Mouse (Mus musculus) liver, embryonic 11.5 days (tissue): ENCODE results near the gene Mctp1. TPM values are rescaled to one million over a fixed set of nuclear protein-coding genes. Genes with fewer than 3 reads are reported as not detected.
"Not testable (repeated sequence)": the region's sequence is repeated elsewhere in the genome, so short reads cannot be mapped to it uniquely, and the experiment has no call there.

Experiments
- ATAC-seq: fragments of 200-750 bp; cut with Nextera tagmentation; replicated peaks from 2 replicates; pipeline ENCODE4 v1.8.0; 2017; ENCODE audit warnings: moderate number of reproducible peaks, mild to moderate bottlenecking, moderate TSS enrichment, moderate library complexity; ENCODE audit not compliant: low FRiP score
- DNase-seq: peaks from one replicate; pipeline ENCODE4 v3.0.0-alpha.2; 2017; ENCODE audit warnings: low spot score
- H3K27ac ChIP-seq: fragments of 300-500 bp; sonication (generic); 2 replicates; pipeline ENCODE4 v1.5.1; 2014; ENCODE audit warnings: mild to moderate bottlenecking, low read depth, low read length, control low read depth
- H3K27me3 ChIP-seq: fragments of 300-500 bp; sonication (generic); replicated peaks from 2 replicates; pipeline ENCODE4 v1.6.1; 2014; ENCODE audit warnings: low read length, mixed read lengths; ENCODE audit not compliant: control insufficient read depth, insufficient read depth
- H3K36me3 ChIP-seq: fragments of 300-500 bp; sonication (generic); 2 replicates; pipeline ENCODE4 v1.6.1; 2014; ENCODE audit warnings: mild to moderate bottlenecking, low read length, moderate library complexity, mixed read lengths; ENCODE audit not compliant: control insufficient read depth, insufficient read depth
- H3K4me1 ChIP-seq: fragments of 300-500 bp; sonication (generic); replicated peaks from 2 replicates; pipeline ENCODE4 v1.6.1; 2014; ENCODE audit warnings: low read length, mixed read lengths; ENCODE audit not compliant: control insufficient read depth, insufficient read depth
- H3K4me2 ChIP-seq: fragments of 300-500 bp; sonication (generic); 2 replicates; pipeline ENCODE4 v1.6.1; 2014; ENCODE audit warnings: mild to moderate bottlenecking, control low read depth, moderate library complexity
- H3K4me3 ChIP-seq: fragments of 300-500 bp; sonication (generic); 2 replicates; pipeline ENCODE4 v1.5.1; 2014; ENCODE audit warnings: low read depth, low read length, control low read depth
- H3K9ac ChIP-seq: fragments of 300-500 bp; sonication (generic); 2 replicates; pipeline ENCODE4 v1.6.1; 2014; ENCODE audit warnings: low read depth, low read length, control low read depth
- H3K9me3 ChIP-seq: fragments of 300-500 bp; sonication (generic); 2 replicates; pipeline ENCODE4 v1.6.1; 2016; ENCODE audit warnings: low read length, inconsistent platforms, mixed read lengths; ENCODE audit not compliant: control insufficient read depth
- WGBS: fragments of 180-500 bp; shearing (Covaris S2); extraction: QIAGEN DNeasy Blood & Tissue Kit; methylation state at CpG from one replicate; pipeline ENCODE4 v1.1.7; 2014; 5-methylcytosine and 5-hydroxymethylcytosine counted together
- polyA plus RNA-seq: library from polyadenylated mRNA; unstranded; fragments of >200 nt; fragmentation: Nextera tagmentation; extraction: Ambion mirVana; gene quantifications from 2 replicates; pipeline ENCODE4 v1.2.1, GENCODE M21; 2014

Mctp1 gene
- polyA plus RNA-seq, 1 experiment from 2014 or later: 0.89 TPM

- WGBS: 58% methylated on average over 3 of the region's 3 CpGs
- no peaks in the 10 kb centered on the region for H3K27me3 ChIP-seq
- no peaks in the 10 kb centered on the region for H3K9me3 ChIP-seq
- DNase-seq (no peak), ATAC-seq (no peak)
- no peak overlapping the region for H3K27ac ChIP-seq
- no peak overlapping the region for H3K9ac ChIP-seq
- H3K4me3 ChIP-seq: no peak overlapping the region
- no peaks in the 10 kb centered on the region for H3K36me3 ChIP-seq
- no peaks in the 10 kb centered on the region for H3K4me1 ChIP-seq
- no peak overlapping the region for H3K4me2 ChIP-seq
Observed at GRCm38 (mm10) chr13:76566024-76566423, 181.7 kb downstream of the Mctp1 start.

GRCm38 (mm10) chr13:76567448-76567847 lies 183.1 kb downstream of the Mctp1 start:
- no peak overlapping the region for H3K4me2 ChIP-seq
- DNase-seq (no peak), ATAC-seq (no peak)
- H3K9me3 ChIP-seq: no peaks in the 10 kb centered on the region
- H3K27me3 ChIP-seq: no peaks in the 10 kb centered on the region
- no peaks in the 10 kb centered on the region for H3K36me3 ChIP-seq
- H3K4me1 ChIP-seq: no peaks in the 10 kb centered on the region
- H3K27ac ChIP-seq: no peak overlapping the region
- no peak overlapping the region for H3K4me3 ChIP-seq
- no peak overlapping the region for H3K9ac ChIP-seq
- WGBS: 75% methylated on average over 4 of the region's 4 CpGs

GRCm38 (mm10) chr13:76568569-76569211 lies 184.4 kb downstream of the Mctp1 start:
- DNase-seq: no peak
- WGBS: 57% methylated on average over 2 of the region's 2 CpGs
- ATAC-seq: no peak

GRCm38 (mm10) chr13:76579414-76579813 lies 195.1 kb downstream of the Mctp1 start:
- peak; percentile 60 for ATAC-seq

More at GRCm38 (mm10) chr13:76568569-76569211, 184.4 kb downstream of the Mctp1 start:
- Histone ChIP-seq H3K9ac (no peak overlapping the region), H3K27ac (no peak overlapping the region), H3K36me3 (no peaks in the 10 kb centered on the region), H3K27me3 (no peaks in the 10 kb centered on the region), H3K4me2 (no peak overlapping the region), H3K4me1 (no peaks in the 10 kb centered on the region), H3K9me3 (no peaks in the 10 kb centered on the region), H3K4me3 (no peak overlapping the region)

GRCm38 (mm10) chr13:76585447-76585846 lies 201.1 kb downstream of the Mctp1 start:
- ATAC-seq: no peak
- WGBS: 66% methylated on average over 3 of the region's 3 CpGs

More at GRCm38 (mm10) chr13:76579414-76579813, 195.1 kb downstream of the Mctp1 start:
- Histone ChIP-seq H3K36me3 (no peaks in the 10 kb centered on the region), H3K4me3 (no peak overlapping the region), H3K9me3 (no peaks in the 10 kb centered on the region), H3K27ac (no peak overlapping the region), H3K27me3 (no peaks in the 10 kb centered on the region), H3K4me1 (no peaks in the 10 kb centered on the region), H3K4me2 (no peak overlapping the region), H3K9ac (no peak overlapping the region)
- 26% methylated on average over 5 of the region's 5 CpGs for WGBS
- no peak for DNase-seq

GRCm38 (mm10) chr13:76590709-76591108 lies 206.4 kb downstream of the Mctp1 start:
- DNase-seq, H3K4me3 ChIP-seq, H3K9me3 ChIP-seq, H3K9ac ChIP-seq, H3K4me2 ChIP-seq, H3K4me1 ChIP-seq, H3K36me3 ChIP-seq, H3K27ac ChIP-seq, ATAC-seq, H3K27me3 ChIP-seq: not testable (repeated sequence)
- WGBS: 86% methylated on average over 11 of the region's 11 CpGs

More at GRCm38 (mm10) chr13:76585447-76585846, 201.1 kb downstream of the Mctp1 start:
- H3K4me3 ChIP-seq: no peak overlapping the region
- no peaks in the 10 kb centered on the region for H3K36me3 ChIP-seq
- H3K27me3 ChIP-seq: no peaks in the 10 kb centered on the region
- H3K27ac ChIP-seq: no peak overlapping the region
- H3K4me2 ChIP-seq: no peak overlapping the region
- no peaks in the 10 kb centered on the region for H3K4me1 ChIP-seq
- no peaks in the 10 kb centered on the region for H3K9me3 ChIP-seq
- no peak for DNase-seq
- no peak overlapping the region for H3K9ac ChIP-seq

GRCm38 (mm10) chr13:76591189-76591588 lies 206.9 kb downstream of the Mctp1 start:
- no peak overlapping the region for H3K9ac ChIP-seq
- no peak overlapping the region for H3K4me3 ChIP-seq
- no peak for ATAC-seq
- H3K27ac ChIP-seq: no peak overlapping the region
- H3K4me2 ChIP-seq: no peak overlapping the region
- no peaks in the 10 kb centered on the region for H3K36me3 ChIP-seq
- H3K27me3 ChIP-seq: no peaks in the 10 kb centered on the region
- no peak for DNase-seq
- no peaks in the 10 kb centered on the region for H3K4me1 ChIP-seq
- no peaks in the 10 kb centered on the region for H3K9me3 ChIP-seq

- H3K27ac ChIP-seq: no peak overlapping the region
- H3K27me3 ChIP-seq: no peaks in the 10 kb centered on the region
- no peaks in the 10 kb centered on the region for H3K36me3 ChIP-seq
- H3K4me3 ChIP-seq: no peak overlapping the region
- WGBS: 23% methylated on average over 1 of the region's 1 CpGs
- ATAC-seq: no peak
- no peaks in the 10 kb centered on the region for H3K4me1 ChIP-seq
- no peaks in the 10 kb centered on the region for H3K9me3 ChIP-seq
- no peak for DNase-seq
- H3K4me2 ChIP-seq: no peak overlapping the region
- no peak overlapping the region for H3K9ac ChIP-seq
Observed at GRCm38 (mm10) chr13:76591692-76592091, 207.4 kb downstream of the Mctp1 start.

GRCm38 (mm10) chr13:76592908-76593307 lies 208.6 kb downstream of the Mctp1 start:
- H3K4me3 ChIP-seq: no peak overlapping the region
- no peaks in the 10 kb centered on the region for H3K9me3 ChIP-seq
- no peaks in the 10 kb centered on the region for H3K36me3 ChIP-seq
- WGBS: 43% methylated on average over 2 of the region's 2 CpGs
- H3K4me2 ChIP-seq: no peak overlapping the region
- no peaks in the 10 kb centered on the region for H3K4me1 ChIP-seq
- ATAC-seq: no peak
- DNase-seq: no peak
- H3K27me3 ChIP-seq: no peaks in the 10 kb centered on the region
- H3K27ac ChIP-seq: no peak overlapping the region
- H3K9ac ChIP-seq: no peak overlapping the region
